Mouse (Mus musculus) testis, adult 2 months (tissue): ENCODE results near the gene Pdcd4. TPM values are rescaled to one million over a fixed set of nuclear protein-coding genes. Genes with fewer than 3 reads are reported as not detected.

Source experiments
- H3K27ac ChIP-seq: fragments of 200-500 bp; 2 replicates; pipeline ENCODE4 v1.5.1; 2012; ENCODE audit warnings: low read depth, low read length; ENCODE audit not compliant: control insufficient read depth, insufficient read depth
- H3K27me3 ChIP-seq: fragments of 200-500 bp; 2 replicates; pipeline ENCODE4 v1.6.1; 2012; ENCODE audit warnings: mild to moderate bottlenecking, low read length, moderate library complexity; ENCODE audit not compliant: control insufficient read depth, insufficient read depth
- H3K36me3 ChIP-seq: fragments of 200-500 bp; 2 replicates; pipeline ENCODE4 v1.6.1; 2012; ENCODE audit warnings: mild to moderate bottlenecking, low read length; ENCODE audit not compliant: control insufficient read depth, insufficient read depth
- H3K4me1 ChIP-seq: fragments of 200-500 bp; 2 replicates; pipeline ENCODE4 v1.6.1; 2012; ENCODE audit warnings: low read length; ENCODE audit not compliant: control insufficient read depth, insufficient read depth
- H3K4me3 ChIP-seq: fragments of 200-500 bp; 2 replicates; pipeline ENCODE4 v1.5.1; 2012; ENCODE audit warnings: low read depth, mild to moderate bottlenecking, low read length, moderate library complexity, mixed read lengths; ENCODE audit not compliant: control insufficient read depth
- CTCF ChIP-seq: fragments of 200-500 bp; IDR thresholded peaks from 2 replicates; pipeline ENCODE4 v1.5.1; 2012; ENCODE audit warnings: low read depth, mild to moderate bottlenecking, inconsistent platforms, low read length, moderate library complexity; ENCODE audit not compliant: control insufficient read depth, insufficient read depth, insufficient replicate concordance
- POLR2A ChIP-seq: fragments of 200-500 bp; IDR thresholded peaks from 2 replicates; pipeline ENCODE4 v1.6.1; 2012; ENCODE audit warnings: low read depth, mild to moderate bottlenecking, inconsistent platforms, low read length, moderate library complexity; ENCODE audit not compliant: control insufficient read depth
- polyA plus RNA-seq: library from polyadenylated mRNA; depleted of rRNA; stranded (reverse); fragments of >200 nt; gene quantifications from 2 replicates; pipeline ENCODE4 v1.2.3, GENCODE M21; 2012

Pdcd4 gene
- polyA plus RNA-seq, 1 experiment: 46.6 TPM

DNA sequence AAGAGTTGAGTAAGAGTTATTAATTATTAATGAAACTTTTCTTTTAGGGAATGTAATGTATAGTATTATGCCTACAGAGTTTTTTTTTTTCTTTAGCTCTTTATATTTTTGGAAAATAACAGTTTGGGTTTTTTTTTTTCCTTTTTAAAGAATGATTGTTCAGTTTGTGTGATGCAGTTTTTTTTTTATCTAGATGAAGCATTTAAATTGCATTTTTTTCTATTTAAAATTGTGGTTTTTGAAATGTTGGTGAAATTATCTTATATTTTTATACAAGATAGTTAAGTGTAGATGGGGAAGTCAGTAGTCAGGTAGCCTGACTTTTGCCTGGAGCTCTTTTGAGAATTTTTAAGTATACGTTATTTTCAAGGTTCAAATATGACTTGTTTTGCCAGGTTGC, 34.7 kb downstream of the Pdcd4 start:
- TF ChIP-seq CTCF (no peak), POLR2A (no peak)

DNA sequence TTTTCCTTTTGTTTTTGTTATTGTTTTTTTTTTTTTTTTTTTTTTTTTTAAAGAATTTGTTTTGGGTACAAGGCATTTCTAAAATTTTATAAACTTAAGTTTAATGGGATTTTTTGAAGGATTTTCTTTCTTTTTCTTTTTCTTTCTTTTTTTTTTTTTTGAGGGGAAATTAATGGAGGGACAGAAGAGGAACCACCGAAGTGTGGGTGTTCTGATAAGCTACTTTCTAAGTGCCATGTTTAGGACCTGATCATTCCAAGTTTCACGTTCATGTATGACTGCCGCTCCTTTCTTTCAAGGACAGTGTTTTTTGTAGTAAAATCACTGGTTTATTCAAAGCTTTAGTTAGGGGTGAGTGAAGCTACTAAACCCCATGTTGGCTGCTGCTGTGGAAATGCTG, 37.2 kb downstream of the Pdcd4 start:
- no peaks in the 10 kb centered on the region for H3K27me3 ChIP-seq
- no peaks in the 10 kb centered on the region for H3K4me1 ChIP-seq
- no peak overlapping the region for H3K4me3 ChIP-seq
- no peak overlapping the region for H3K27ac ChIP-seq
- H3K36me3 ChIP-seq: no peaks in the 10 kb centered on the region
- TF ChIP-seq POLR2A: no peak
- TF ChIP-seq CTCF: no peak

More for the DNA sequence above, 34.7 kb downstream of the Pdcd4 start:
- H3K36me3 ChIP-seq: no peaks in the 10 kb centered on the region
- H3K27ac ChIP-seq: no peak overlapping the region
- no peak overlapping the region for H3K4me3 ChIP-seq
- no peaks in the 10 kb centered on the region for H3K4me1 ChIP-seq
- H3K27me3 ChIP-seq: no peaks in the 10 kb centered on the region

DNA sequence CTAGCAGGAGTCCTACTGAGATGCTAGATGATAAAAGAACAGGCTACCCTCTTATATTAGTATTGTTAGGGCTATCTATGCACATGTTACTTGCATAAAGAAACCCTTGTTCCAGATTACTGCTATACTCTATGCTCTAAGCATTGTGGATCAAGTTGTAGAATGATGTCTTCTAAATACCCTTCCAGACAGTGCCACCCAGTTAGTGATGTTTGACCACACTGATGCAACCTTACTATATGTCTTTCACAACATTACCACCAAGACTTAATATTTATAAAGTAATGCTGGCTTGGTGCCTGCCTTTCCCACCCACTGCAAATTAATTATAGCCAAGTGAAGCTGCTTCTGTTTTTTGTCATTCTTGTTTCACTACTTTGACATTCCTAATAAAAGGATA, 41.0 kb downstream of the Pdcd4 start:
- no peak overlapping the region for H3K4me3 ChIP-seq
- no peaks in the 10 kb centered on the region; the same call in 1 of the 2 replicates for H3K36me3 ChIP-seq
- H3K27ac ChIP-seq: no peak overlapping the region
- H3K27me3 ChIP-seq: no peaks in the 10 kb centered on the region
- TF ChIP-seq CTCF (no peak), POLR2A (no peak)
- no peaks in the 10 kb centered on the region for H3K4me1 ChIP-seq

DNA sequence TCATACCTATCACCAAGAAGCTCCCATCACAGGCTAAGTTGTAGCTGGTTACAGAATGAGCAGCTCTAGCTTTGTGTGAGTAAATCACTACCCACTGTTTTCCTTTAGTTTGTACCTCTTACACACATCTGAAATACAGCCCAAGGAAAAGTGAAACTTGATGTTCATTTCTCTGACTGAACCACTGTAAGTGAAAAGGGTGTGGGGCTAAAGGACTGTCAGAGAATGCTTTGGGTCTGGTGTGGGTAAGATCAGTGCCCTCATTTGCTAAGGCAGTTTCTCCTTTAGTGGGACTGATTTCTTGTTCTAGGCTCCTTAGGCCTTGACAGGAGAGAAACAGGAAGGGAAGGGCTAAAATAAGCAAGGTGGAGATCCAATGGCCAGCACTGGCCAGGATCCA, 42.0 kb downstream of the Pdcd4 start:
- Histone ChIP-seq H3K27ac (no peak overlapping the region), H3K36me3 (no peaks in the 10 kb centered on the region; the same call in 1 of the 2 replicates), H3K27me3 (no peaks in the 10 kb centered on the region), H3K4me3 (no peak overlapping the region), H3K4me1 (no peaks in the 10 kb centered on the region)
- no peak for TF ChIP-seq CTCF
- no peak for TF ChIP-seq POLR2A

DNA sequence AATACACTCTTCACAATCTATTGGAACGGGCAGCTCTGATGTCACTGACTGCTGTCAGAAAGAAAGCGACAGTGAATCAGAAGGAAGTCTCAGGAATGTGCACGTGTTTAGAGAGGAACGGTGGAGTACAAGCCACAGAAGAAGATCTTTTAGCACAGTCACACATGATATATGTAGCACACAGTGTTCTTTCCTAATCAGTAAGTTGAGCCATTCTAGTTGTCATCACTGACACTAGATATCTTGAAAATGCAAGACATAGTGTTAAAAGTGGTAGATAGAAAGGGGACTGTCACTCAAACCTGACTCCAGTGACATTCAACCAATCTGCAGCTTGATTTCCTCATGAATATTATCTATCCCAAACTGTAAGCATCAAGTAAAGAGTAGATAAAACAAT, 47.4 kb downstream of the Pdcd4 start:
- Histone ChIP-seq H3K4me1 (no peaks in the 10 kb centered on the region), H3K36me3 (peaks cover 1% of the 10 kb centered on the region), H3K27me3 (no peaks in the 10 kb centered on the region), H3K27ac (no peak overlapping the region), H3K4me3 (no peak overlapping the region)
- no peak for TF ChIP-seq CTCF
- no peak for TF ChIP-seq POLR2A

DNA sequence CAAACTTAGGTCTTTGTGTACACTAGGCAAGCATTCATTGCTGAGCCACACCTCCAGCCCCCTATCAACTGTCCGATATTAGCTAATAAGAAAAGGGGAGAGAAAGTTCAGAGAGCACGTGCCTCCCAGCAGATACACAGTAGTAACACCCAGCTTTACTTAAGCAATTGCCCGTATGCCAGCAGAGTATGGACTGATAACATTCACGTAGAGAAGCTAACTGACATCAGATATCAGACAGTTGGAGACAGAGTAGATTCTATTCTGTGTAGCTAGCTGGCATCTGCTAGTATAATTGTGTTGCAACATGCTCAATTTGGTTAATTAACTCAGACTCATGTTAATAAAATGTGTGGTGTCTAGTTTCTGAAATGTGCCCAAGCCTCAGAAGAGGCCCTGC, 49.1 kb downstream of the Pdcd4 start:
- H3K4me1 ChIP-seq: peaks cover 3% of the 10 kb centered on the region
- H3K4me3 ChIP-seq: no peak overlapping the region
- TF ChIP-seq CTCF (no peak), POLR2A (no peak)
- H3K27ac ChIP-seq: no peak overlapping the region
- H3K36me3 ChIP-seq: peaks cover 1% of the 10 kb centered on the region; the same call in 1 of the 2 replicates
- no peaks in the 10 kb centered on the region for H3K27me3 ChIP-seq

DNA sequence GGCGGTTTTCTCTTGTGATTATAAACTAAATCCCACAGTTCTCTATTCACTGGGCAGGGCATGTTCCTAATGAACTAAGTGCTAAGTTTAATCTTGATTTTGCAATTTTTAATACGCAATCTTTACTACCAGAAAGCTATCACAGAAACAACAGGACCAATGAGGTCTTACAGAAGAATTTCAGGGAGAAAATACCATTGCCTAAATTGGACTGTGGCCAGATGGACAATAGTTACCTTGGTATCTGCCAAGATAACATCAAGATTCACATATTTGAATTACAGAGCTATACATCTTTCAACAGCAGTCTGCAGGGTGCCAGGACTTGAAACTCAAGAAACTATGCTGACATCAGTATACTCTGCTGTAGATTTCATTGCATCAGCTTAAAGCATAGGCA, 50.3 kb downstream of the Pdcd4 start:
- Histone ChIP-seq H3K4me1 (peaks cover 3% of the 10 kb centered on the region), H3K27ac (no peak overlapping the region), H3K4me3 (no peak overlapping the region), H3K36me3 (peaks cover 1% of the 10 kb centered on the region; the same call in 1 of the 2 replicates), H3K27me3 (no peaks in the 10 kb centered on the region)
- no peak for TF ChIP-seq POLR2A
- no peak for TF ChIP-seq CTCF
